Mouse (Mus musculus) MEL (cell line): ENCODE data around the gene Renbp.

Experiments used
- CTCF ChIP-seq, 3 experiments: IDR thresholded peaks in 2 of 3; conservative IDR thresholded peaks in 1 of 3; 2 replicates each; pipeline ENCODE4 v1.5.1; 2011 to 2012; ENCODE audit warnings: low read length in 3 of 3, low read depth in 2 of 3, mild to moderate bottlenecking in 2 of 3, improper control_type of control experiment in 1 of 3, inconsistent platforms in 1 of 3, mixed read lengths in 1 of 3, moderate library complexity in 1 of 3; ENCODE audit not compliant: control insufficient read depth in 1 of 3, insufficient read depth in 1 of 3, poor library complexity in 1 of 3, severe bottlenecking in 1 of 3
- GATA1 ChIP-seq: IDR thresholded peaks from 2 replicates; pipeline ENCODE4 v1.6.1; 2011; ENCODE audit warnings: low read depth, low read length, improper control_type of control experiment
- HCFC1 ChIP-seq: IDR thresholded peaks from 2 replicates; pipeline ENCODE4 v1.6.1; 2012; ENCODE audit warnings: low read depth, mild to moderate bottlenecking, inconsistent platforms, low read length, improper control_type of control experiment, moderate library complexity
- MAX ChIP-seq: IDR thresholded peaks from 2 replicates; pipeline ENCODE4 v1.6.1; 2011; ENCODE audit warnings: low read length, improper control_type of control experiment
- POLR2A ChIP-seq, 2 experiments: IDR thresholded peaks; 2 replicates each; pipeline ENCODE4 v1.6.1; 2011 to 2012; ENCODE audit warnings: low read length in 2 of 2, mild to moderate bottlenecking in 2 of 2, control low read depth in 1 of 2, improper control_type of control experiment in 1 of 2, low read depth in 1 of 2, moderate library complexity in 1 of 2; ENCODE audit not compliant: control insufficient read depth in 1 of 2, insufficient read depth in 1 of 2, poor library complexity in 1 of 2
- SMC3 ChIP-seq: IDR thresholded peaks from 2 replicates; pipeline ENCODE4 v1.6.1; 2011; ENCODE audit warnings: low read depth, low read length, improper control_type of control experiment

DNA sequence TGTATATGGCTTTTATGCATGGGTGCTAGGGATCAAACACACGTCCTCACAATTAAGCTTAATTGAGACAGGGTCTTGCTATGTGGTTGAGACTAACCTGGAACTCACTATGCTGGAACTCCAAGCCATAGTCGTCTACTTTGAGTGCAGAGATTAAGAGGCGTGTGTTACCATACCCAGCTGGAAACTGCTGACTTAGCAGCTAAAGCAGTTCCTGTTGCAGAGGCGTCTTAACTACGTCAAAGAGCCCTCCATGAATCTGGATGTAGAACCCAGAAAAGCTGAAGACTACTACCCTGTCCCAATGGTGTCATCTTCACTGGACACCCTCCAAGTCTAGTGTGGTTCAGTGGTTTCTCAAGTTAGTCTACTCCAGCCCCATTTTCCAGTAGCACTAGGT, 12.0 kb downstream of the Renbp start:
- TF ChIP-seq MAX (no peak), GATA1 (no peak), POLR2A (IDR thresholded peaks at IDR 0.05; ENCODE audit: control insufficient read depth in 1 of 2, insufficient read depth in 1 of 2, low read depth in 1 of 2, low read length in 2 of 2, poor library complexity in 1 of 2) (no peak), CTCF (IDR thresholded peaks at IDR 0.05 in 2 of 3, conservative IDR thresholded peaks at IDR 0.05 in 1 of 3; ENCODE audit: control insufficient read depth in 1 of 3, insufficient read depth in 1 of 3, low read depth in 2 of 3, low read length in 3 of 3, poor library complexity in 1 of 3, severe bottlenecking in 1 of 3) (no peak), HCFC1 (no peak), SMC3 (no peak)
